Mouse (Mus musculus) cerebellum, adult 9-10 months (tissue): ENCODE results near the gene Cstf3.

Experiments used
- DNase-seq: peaks from one replicate; pipeline ENCODE4 v3.0.0; 2022

Cstf3 gene

DNA sequence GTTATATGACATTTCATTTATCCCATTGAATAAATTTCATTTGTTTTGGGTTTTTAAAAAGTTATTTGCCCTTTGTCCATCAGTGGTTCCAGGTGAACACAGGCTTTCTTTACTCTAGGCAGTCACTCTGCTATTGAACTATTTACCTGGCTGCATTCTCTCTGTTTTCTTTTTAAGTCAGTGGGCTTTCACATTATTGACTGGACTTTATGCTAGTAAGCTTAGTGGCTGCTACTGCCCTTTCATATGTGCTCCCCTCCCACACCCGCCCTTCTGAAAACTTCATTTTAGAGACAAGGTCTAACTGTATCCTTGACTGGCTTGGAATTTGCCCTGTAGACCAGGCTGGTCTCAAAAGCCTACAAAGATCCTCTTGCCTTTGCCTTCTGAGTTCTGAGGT lies 15.2 kb downstream of the Cstf3 start:
- DNase-seq = no peak

DNA sequence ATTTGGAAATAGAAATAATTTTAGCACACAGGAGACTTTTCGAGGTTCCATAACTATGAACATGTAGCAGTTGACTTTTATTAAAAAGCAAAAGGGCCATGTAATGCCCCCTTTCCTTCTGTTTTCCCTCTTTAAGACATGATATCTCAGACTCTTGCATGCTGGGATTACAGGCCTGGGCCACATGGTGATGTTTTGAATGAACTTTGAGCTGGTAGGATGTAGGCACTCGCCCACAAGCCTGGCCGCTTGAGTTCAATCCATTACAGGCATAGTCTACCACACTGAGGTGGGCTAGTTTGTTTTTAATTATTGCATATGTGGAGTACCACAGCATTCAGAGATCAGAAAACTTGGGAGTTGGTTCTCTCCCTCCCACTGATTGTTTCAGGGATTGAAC lies 24.5 kb downstream of the Cstf3 start:
- no peak for DNase-seq

DNA sequence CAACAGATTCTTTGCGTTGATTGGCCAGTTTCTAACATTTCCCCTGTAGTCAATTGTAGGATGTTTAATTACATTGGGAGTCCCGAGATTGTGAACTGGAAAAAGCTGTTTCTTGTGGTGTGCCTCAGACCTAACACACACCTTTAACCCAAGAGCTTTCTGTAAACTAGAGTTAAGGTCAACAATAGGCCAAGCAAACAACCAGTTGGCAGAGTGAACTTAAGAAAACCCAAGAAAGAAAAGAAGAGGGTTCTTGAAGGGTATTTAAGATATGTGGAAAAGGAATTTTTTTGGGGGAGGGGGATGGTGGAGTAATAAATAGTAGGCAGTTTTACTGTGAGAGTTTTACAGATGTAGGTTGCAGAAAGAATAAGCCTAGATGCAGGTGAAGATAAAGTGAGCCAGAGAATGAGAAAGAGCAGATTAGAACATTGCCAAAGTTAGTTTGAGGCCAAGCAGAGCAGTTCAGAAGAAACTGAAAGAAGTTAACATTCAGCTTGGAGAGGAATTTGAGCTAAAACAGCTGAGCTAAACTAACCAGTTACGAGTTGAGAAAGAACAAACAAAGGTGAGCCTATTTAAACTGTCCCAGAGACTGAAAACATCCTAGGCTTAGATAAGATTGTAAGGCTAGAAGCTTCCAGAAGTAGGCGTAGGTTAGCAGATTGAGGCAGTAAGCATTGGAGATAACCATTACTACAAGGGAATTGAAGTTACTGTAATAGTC lies 25.8 kb downstream of the Cstf3 start:
- DNase-seq = no peak

DNA sequence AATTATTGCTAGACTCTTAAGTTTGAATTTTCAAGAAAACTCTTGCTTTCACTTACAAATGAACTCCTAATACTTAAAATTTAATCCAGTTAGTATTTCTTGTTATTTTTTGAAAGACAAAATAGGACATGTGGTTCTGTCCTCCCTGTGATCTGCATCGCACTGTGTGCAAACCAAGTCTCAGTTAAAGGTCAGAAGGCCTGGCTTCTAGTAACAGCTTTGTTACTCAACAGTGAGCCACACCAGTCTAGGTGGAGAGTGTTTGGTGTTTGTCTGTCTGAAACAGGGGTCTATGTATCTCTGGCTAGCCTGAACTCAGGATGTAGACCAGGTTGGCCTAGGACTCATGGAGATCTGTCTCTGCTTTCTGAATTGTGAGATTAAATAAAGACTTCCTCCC lies 68.3 kb downstream of the Cstf3 start:
- no peak for DNase-seq

DNA sequence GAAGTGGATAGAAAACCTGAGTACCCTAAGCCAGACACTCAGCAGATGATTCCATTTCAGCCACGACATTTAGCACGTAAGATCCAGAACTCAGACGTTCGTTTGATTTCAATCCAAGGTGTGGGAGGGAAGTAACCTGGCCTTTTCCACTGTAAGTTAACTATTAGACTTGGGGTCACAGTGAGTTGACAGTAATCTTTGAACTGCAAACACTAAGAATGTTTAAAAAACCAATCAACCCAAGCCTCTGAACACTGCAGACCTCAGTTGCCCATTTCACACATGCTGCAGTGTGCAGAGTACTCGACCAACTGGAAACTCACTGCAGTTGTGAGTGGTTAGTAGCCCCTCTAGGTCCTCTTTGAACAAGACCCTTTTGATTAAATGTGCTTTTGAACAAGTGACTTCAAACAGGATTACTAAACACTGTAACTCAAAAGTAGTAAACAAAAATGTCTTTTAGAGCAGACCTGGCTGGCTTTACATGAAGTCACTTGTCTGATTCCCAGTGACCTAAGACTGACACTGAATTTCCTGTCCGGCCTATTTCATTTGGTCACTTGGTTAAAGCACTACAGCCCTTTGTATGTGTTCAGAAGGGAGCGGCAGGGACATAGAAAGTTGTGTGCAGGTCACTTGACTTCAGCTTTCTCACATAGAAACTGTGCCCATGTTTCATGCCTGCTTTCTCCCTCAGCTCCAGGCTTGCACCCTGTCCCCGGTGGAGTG lies 73.2 kb downstream of the Cstf3 start:
- DNase-seq = no peak

DNA sequence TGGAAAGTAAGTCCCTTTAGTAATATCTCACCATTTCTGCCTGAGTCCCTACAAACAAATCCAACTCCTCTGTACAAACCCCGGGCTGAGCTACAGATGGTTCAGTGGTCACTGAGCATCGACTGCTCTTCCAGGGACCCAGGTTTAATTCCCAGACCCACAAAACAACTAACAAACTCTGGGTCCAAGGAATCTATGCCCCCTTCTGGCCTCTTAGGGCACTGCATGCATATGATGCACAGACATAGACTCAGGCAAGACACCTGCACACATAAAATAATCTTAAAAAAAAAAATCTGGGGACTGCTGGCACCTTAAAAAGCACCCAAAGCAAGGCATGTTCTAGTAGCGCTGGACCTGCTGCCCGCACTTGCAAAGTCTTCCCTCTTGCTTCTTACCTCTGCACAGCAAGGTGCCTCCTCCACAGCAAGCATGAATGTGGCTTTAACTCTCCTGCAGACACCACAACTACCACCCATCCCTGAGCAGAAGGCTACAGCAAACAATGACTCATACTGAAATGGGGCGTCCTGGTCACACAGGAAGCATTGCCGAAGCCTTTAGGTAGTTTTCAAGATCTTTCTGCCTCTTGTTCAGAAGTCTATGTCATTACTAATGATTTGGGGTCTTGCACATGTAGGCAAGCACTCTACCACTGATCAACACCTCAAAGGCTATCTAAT lies 78.9 kb downstream of the Cstf3 start:
- DNase-seq = no peak

DNA sequence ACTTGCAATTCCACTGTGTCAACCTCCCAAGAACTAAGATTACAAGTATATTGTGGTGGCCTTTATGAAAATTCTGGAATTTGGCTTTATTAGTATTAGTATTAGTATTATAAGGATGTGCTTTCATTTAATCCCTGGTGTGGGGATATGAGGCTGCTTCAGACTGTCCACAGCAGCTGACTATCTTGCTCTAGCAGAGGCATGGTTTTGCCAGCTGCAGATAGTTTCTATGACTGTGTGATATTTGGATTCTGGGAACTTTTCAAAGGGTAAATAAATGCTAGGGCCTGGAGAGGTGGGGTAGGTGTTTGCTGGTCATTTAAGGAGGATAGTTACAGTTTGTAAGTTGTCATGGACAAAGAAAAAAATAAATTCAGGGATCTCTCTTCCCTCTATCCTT lies 81.4 kb downstream of the Cstf3 start:
- DNase-seq = no peak

DNA sequence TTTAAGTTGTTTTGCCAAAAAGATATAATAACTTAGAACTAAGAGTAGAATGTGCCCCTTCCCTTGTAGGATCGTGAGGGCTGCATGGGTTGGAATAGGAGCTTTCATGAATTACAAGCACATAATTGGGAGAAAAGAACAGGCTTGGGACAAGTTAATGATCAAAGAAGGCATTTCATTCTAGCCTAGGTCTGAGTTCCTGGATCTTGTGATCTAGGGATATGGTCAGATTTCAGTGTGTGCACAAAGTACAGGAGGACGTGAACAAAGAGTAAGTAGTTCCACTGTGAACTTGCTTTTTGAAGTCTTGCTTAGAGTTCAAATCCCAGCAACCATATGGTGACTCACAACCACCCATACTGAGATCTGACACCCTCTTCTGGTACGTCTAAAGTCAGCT lies 87.0 kb downstream of the Cstf3 start:
- DNase-seq = no peak

DNA sequence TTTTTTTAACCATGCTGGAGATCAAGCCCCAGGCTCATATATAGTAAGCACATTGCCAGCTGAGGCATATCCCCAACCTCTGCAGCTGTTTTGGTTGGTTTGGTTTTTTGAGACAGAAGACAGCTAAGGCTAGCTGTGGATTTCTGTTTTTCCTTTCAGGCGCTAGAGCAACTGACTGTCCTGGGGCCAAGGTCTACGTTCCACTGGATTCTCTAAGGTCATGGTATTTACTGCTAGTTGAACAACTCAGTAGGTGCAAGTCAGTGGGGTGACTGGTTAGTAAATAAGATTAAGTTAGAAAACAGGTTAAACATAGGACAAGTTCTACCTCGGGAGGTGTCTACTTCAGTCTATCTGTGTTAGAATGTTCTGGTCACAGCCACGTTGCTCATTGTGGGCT lies 94.4 kb downstream of the Cstf3 start:
- no peak for DNase-seq

DNA sequence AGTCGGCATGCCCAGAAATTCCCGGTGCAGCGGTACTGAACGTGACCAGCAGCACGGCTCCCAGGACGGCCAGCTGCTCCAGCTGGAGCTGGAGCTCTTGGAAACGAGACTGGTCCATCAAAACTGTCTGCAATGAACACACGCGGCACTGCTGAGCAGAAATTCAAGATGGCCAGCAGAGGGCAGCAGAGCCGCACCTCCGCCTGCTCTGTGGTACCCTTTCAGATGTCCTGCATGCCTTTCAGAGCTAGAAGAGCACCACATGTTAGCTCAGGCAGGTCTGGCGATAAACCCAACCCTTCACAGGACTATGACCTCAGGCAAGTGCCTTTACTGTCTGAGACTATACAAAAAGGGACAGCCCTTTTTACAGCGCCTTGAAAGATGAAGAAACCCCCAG lies 95.1 kb downstream of the Cstf3 start:
- DNase-seq = peak; percentile 69

DNA sequence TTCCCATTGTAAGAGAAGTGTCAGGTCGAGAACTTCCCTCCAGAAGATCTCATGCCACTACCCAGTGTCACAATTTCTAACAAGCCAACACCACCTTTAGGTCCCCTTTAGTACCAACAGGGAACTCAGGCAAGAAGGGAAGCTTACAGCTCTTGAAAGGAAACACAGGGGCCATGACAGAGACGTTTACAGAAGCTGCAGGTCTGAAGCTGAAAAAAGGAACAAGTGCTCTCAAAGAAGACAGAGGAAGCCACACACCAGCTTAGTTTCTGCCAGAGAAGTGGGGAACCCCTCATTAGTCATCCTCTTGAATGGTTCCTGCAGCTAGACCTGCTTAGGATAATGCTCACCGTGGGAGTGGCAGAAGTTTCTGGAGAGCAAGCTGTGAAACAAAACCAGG lies 96.9 kb downstream of the Cstf3 start:
- no peak for DNase-seq

DNA sequence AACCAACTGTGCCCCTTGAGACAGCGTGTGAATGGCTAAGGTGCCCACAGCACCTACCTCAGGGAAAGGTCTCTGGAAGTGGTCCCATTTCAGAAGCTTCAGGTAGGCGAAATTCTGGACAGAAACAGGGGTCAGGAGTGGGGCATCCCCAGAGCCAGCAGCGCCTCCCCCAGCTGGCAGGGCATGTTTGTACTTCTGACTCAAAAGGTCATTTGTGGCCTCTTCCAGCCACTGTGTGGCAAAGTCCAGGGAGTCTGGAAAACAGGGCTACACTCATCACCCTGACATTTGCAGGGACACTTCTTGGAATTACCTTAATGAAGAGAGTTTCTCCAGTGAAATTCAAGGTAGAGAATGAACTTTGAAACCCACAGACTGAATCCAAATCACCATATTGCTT lies 98.0 kb downstream of the Cstf3 start:
- DNase-seq = no peak

DNA sequence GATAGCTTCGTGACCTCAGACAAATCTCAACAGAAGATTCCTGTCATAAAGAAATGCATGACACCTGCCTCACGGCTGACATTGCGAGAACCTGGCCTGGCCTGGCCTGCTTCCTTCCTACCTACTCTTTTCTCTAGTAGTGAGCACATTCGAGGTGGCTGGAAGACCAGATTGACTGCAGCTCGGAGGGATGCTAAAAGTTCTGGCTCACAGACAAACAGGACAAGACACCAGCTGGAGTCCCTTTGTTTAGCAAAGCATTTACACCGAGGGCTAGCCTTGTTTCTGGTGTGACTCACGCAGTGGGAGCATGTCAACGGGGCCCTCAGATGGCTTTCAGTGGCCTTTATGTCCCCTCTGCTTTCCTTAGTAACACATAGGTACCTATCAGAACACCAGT lies 98.4 kb downstream of the Cstf3 start:
- peak; percentile 71 for DNase-seq

DNA sequence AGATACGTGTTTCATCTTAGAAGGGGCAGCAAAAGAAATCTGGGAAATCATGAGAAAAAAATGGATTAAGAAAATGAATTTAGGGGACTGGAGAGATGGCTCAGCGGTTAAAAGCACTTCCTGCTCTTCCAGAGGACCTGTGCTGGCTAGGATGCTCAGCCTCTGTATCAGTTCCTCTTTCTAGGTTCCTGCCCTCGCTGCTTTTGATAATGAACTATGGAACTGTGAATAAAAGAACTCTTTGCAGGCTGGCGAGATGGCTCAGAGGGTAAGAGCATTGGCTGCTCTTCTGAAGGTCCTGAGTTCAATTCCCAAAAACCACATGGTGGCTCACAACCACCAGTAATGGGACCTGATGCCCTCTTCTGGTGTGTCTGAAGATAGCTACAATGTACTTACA lies 100.4 kb downstream of the Cstf3 start:
- DNase-seq = no peak

DNA sequence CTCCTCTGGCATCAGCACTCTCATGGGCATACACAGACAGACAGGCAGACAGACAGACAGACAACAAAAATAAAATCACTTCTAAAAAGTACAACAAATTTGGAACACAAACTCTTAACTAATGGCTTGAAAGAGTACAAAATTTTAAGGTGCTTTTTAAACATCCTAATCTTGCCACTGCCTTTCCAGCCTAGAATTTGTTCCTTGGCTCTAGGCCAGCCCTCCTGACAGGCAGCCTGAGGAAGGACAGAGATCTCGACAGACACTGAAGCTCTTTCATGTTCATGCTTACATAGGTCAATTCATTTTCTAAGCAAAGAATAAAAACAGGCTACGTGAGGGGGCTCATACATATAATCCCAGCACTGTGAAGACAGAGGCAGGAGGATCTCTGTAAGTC lies 102.2 kb downstream of the Cstf3 start:
- DNase-seq = no peak

DNA sequence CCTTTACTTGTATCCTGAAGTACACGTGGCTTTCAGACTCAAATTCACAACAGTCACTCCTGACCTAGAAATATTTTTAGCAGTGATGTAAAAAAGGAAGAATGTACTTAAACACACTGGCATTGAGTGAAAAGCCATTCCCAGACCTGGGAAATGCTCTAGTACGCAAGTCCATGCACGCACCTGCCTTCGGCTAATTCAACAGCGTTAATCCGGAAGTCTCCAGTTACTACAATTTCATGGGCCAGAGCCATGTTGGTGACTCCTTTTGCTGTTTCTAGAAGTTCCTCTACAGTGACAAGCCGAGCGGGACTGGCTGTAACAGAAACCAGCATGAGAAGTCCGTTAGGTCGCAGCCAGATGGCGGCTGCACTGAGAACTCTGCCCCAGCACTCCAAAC lies 109.3 kb downstream of the Cstf3 start:
- no peak for DNase-seq

DNA sequence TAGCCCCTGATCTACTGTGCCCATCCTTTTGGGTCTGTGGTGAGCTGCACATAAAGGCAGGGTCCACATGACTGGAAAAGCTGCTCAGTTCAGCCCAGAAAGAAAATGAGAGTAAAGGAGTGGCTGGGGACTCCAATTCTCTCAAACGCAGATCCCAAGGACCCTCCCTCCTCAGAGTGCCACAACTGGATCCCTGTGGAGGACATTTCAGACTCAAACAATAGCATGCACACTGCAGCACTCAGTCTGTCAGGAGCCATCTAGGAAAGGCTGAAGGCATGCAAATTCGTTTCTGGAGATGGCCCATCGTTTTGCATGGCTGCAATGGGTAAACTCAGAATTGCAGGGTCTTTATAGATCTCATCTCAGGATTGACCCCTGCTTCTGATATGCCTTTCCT lies 112.8 kb downstream of the Cstf3 start:
- DNase-seq = no peak

DNA sequence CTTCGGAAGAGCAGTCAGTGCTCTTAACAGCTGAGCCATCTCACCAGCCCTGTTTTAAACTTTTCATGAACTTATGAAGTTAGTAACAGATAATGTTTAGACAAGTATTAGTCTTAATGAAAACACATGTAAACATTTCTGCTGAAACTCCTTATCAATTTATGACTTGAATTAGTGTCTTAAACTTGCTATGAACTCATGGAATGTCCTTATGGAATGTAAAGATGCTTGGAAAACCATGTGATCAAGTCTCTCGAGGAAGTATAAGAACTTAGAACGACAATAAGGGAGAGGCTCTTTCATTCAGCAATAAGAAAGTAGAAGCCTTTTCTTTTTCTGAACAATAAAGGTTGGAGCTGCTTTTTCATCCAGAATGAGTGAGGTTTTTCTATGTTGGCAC lies 114.0 kb downstream of the Cstf3 start:
- DNase-seq = no peak

DNA sequence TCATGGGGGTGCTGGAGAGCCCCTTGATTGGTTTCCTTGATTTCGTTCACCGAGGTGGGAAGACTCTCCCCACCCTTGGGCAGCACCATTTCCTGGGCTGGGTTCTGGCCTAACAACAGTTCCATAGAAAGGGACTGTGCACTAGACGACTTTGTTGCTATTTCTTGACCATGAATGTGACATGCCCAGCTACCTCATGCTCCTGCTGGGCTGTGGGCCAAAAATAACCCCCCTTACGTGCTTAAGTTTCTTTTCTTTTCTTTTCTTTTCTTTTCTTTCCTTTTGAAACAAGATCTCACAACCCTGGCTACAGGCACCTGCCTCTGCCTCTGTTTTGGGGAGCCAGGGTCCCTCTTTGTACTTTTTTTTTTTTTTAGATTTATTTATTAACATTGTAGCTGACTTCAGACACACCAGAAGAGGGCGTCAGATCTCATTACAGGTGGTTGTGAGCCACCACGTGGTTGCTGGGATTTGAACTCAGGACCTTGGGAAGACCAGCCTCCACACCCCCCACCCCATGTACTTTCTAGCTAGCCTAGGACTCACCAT lies 119.5 kb downstream of the Cstf3 start:
- no peak for DNase-seq

DNA sequence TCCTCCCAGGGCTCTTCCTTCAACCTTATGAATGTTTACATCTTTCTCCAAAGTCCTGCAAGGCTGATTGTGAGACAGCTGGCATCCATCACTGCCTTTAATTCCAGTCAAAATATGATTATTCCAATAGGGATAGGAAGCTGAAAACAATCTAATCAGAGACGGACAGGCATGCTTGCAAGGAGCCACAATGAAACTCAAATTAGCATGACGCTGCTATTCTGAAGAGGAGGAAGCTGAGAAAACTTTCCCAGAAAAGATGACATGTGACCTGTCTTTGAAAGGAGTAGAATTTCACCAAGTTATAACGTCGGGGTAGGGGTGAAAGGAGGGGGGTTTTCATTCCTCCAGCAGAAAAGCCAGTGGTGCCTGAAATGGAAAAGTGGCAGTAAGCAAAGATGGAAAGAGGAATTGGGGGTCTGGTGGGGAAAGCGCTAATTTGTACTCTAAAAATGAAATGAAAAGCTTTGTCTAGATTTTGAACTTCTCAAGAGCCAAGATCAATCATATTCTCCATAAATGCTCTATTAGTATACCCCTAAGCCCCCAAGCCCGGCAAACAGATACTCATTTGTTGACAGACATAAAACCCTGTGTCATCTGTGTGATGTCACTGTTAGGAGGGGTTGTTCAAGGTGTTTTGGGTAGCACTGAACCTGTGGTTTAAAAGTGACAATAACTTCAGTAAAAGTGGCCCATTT lies 120.5 kb downstream of the Cstf3 start:
- DNase-seq = no peak

DNA sequence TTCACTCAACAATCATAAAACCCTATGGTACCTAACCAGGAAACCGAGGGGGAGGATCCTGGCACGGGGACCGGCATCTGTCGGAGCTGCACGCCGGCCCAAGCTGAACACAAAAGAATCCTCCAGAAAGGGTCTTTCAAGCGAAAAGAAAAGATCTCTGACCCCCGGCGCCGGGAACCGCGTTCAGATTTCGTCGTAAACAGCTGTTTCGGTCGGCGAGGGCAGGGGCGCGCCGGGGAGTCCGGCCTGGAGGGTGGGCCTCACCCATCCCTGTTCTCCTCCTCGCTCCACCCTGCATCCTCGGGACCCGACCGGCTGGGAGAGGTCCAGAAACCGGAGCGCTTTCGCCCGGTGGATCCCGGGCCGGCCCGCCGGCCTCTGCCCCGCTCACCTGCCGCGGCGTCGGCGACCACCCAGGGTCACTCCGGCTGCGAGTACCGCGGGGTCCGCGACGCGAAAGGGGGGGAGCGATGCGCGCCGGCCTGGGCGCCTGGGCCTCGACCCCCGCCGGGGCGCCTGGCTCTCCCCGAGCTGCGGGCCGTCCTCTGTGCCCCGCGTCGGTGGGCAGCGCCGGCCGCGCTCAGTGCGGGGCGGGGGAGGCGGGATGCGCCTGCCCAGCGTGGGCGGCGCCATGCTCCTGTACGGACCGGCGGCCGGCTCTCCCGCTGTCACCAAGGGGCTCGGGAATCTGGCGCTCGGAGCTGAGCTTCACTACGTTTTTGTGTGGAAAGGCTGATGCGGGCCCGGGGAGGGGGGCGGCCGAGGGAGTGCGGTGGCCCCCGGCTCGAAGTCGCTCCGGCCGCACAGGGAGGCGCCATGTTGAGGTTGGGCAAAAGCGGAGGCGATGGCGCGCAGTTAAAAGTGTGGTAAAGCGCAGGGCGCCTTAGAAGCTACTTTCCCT lies 121.5 kb downstream of the Cstf3 start, which contains the start of gene Tcp11l1:
Gene Tcp11l1 (minus strand): TSS at position 585 of the 901 bp plus-strand sequence.
- peak; percentile 79 for DNase-seq

DNA sequence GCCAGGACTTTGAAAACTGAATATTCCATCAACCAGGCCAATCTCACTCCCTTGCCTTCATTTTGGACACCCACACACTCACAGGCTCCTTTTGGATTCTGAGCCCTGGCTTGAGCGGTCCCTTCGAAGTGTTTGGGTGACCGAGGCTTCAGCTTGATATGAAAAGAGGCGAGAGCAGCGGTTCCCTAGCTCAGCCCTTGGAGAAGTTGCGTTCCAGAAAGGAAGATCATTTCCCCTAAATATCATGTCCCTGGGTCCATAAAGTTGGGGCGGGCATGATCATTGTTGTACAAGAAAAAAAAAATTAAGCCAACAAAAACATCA lies 122.1 kb downstream of the Cstf3 start:
- no peak for DNase-seq
